Mouse (Mus musculus) megakaryocyte, adult 5-6 weeks (primary cell): ENCODE measurements around the gene Gm5624. TPM values are rescaled to one million over a fixed set of nuclear protein-coding genes. Genes with fewer than 3 reads are reported as not detected.
"Not testable (repeated sequence)": the region's sequence is repeated elsewhere in the genome, so short reads cannot be mapped to it uniquely, and the experiment has no call there.

Experiments
- ATAC-seq: 2 replicates; pipeline ENCODE4 v1.8.0; 2016; ENCODE audit warnings: mild to moderate bottlenecking, inconsistent platforms; ENCODE audit not compliant: poor library complexity, severe bottlenecking
- total RNA-seq, 2 experiments: library from RNA; stranded (forward) in 1 of 2; stranded (reverse) in 1 of 2; fragments of 153-499, 151-499 nt in 1 of 2; fragments of 221-1000, 200-1000 nt in 1 of 2; gene quantifications; 2 replicates each; pipeline versions ENCODE4 v1.2.3 to v1.2.4; 2015 to 2017

Gene Gm5624
- total RNA-seq (2015) (not detected in 2 replicates), total RNA-seq (2017) (not detected in 2 replicates)

GRCm38 (mm10) chr14:44627737-44628136, at the start of gene Gm5624:
Gm5624 (minus strand) TSS chr14:44627938.
- ATAC-seq, result not testable (repeated sequence)

- not testable (repeated sequence) for ATAC-seq
Observed at GRCm38 (mm10) chr14:44591765-44592164, 36.0 kb downstream of the Gm5624 start.

GRCm38 (mm10) chr14:44582853-44583252, 44.9 kb downstream of the Gm5624 start, which contains the start of gene Gm8247:
Gm8247 (plus strand) TSS chr14:44583153.
- ATAC-seq, result not testable (repeated sequence)

DNA sequence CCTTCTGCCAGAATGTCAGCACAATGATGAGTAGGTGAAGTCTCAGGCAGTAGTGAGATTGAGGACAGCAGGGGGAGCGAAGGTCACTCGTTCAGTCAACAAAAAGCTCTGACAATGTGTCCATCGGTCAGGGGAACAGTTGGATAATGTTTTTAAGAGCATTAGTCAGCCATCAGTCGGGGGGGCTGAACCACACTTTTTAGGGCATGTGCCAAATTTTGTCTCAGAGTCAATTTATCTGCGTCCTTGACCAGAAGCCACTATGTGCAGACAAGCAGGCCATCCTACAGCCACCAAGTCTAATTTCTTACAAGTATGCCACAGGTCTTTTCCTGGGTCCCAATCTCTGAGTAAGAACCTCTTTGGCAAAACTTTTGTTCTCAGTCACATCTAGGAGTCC, 79.8 kb downstream of the Gm5624 start:
- not testable (repeated sequence) for ATAC-seq

- not testable (repeated sequence) for ATAC-seq
Observed at GRCm38 (mm10) chr14:44517976-44518375, 109.8 kb downstream of the Gm5624 start, which contains the start of gene Gm17093. Gm17093 (plus strand) TSS chr14:44518276.

Other genes with a start within 250 kb of the Gm5624 start
- gene Gm3371, start 217.2 kb downstream of the Gm5624 start, total RNA-seq (2015), result not detected in 2 replicates
- not detected in 2 replicates for gene Gm3371, start 217.2 kb downstream of the Gm5624 start, total RNA-seq (2017)
- gene Gm8232, start 194.3 kb downstream of the Gm5624 start, total RNA-seq (2015), result not detected in 2 replicates
- not detected in 2 replicates for gene Gm8232, start 194.3 kb downstream of the Gm5624 start, total RNA-seq (2017)
- gene BC061237, start 135.5 kb downstream of the Gm5624 start, total RNA-seq (2015), result not detected in 2 replicates
- not detected in 2 replicates for gene BC061237, start 135.5 kb downstream of the Gm5624 start, total RNA-seq (2017)
- not detected in 2 replicates for gene Gm17093, start 109.7 kb downstream of the Gm5624 start, total RNA-seq (2015)
- not detected in 2 replicates for gene Gm17093, start 109.7 kb downstream of the Gm5624 start, total RNA-seq (2017)
- not detected in 2 replicates for gene Gm8247, start 44.8 kb downstream of the Gm5624 start, total RNA-seq (2015)
- not detected in 2 replicates for gene Gm8247, start 44.8 kb downstream of the Gm5624 start, total RNA-seq (2017)
- not detected in 2 replicates for gene Gm8257, start 78.5 kb upstream of the Gm5624 start, total RNA-seq (2015)
- not detected in 2 replicates for gene Gm8257, start 78.5 kb upstream of the Gm5624 start, total RNA-seq (2017)
- gene Gm8267, start 122.4 kb upstream of the Gm5624 start, total RNA-seq (2015), result not detected in 2 replicates
- not detected in 2 replicates for gene Gm8267, start 122.4 kb upstream of the Gm5624 start, total RNA-seq (2017)
- gene Ptgdr, start 231.4 kb upstream of the Gm5624 start, total RNA-seq (2015), result 0.30 TPM in 1 of 2 replicates, not detected in the other
- 0.20 and 0.22 TPM in 2 replicates for gene Ptgdr, start 231.4 kb upstream of the Gm5624 start, total RNA-seq (2017)